Mouse (Mus musculus) c-Kit-positive CD71-positive TER-119-negative erythroid progenitor cells, embryonic 14.5 days (primary cell): ENCODE data around the gene Tmem106a.
"Not testable (repeated sequence)": the region's sequence is repeated elsewhere in the genome, so short reads cannot be mapped to it uniquely, and the experiment has no call there.

Experiments used
- DNase-seq: peaks from one replicate; pipeline ENCODE4 v3.0.0-alpha.2; 2013; ENCODE audit warnings: low read depth

Gene Tmem106a

GRCm38 (mm10) chr11:101582054-101583035, at the start of gene Tmem106a:
Gene Tmem106a (plus strand): TSS chr11:101582242.
- peak; percentile 87 for DNase-seq

- DNase-seq = no peak
Measured at GRCm38 (mm10) chr11:101543533-101543932, 38.5 kb upstream of the Tmem106a start.

GRCm38 (mm10) chr11:101544132-101544531, 37.9 kb upstream of the Tmem106a start:
- DNase-seq = no peak

- DNase-seq = no peak
Measured at GRCm38 (mm10) chr11:101548526-101548925, 33.5 kb upstream of the Tmem106a start.

GRCm38 (mm10) chr11:101551751-101552475, 30.1 kb upstream of the Tmem106a start, which contains the start of the genes Brca1 and Nbr1:
Gene Brca1 (minus strand): TSS chr11:101551955.
Gene Nbr1 (plus strand): TSS chr11:101552149.
- peak; percentile 97 for DNase-seq

GRCm38 (mm10) chr11:101552476-101553300, 29.4 kb upstream of the Tmem106a start:
- peak; percentile 99 for DNase-seq

- no peak for DNase-seq
Measured at GRCm38 (mm10) chr11:101553354-101553930, 28.6 kb upstream of the Tmem106a start.

GRCm38 (mm10) chr11:101556541-101556940, 25.5 kb upstream of the Tmem106a start:
- DNase-seq = no peak

- DNase-seq = no peak
Measured at GRCm38 (mm10) chr11:101556954-101557353, 25.1 kb upstream of the Tmem106a start.

GRCm38 (mm10) chr11:101562391-101562790, 19.7 kb upstream of the Tmem106a start:
- peak; percentile 66 for DNase-seq

- DNase-seq = no peak
Measured at GRCm38 (mm10) chr11:101568421-101568820, 13.6 kb upstream of the Tmem106a start.

GRCm38 (mm10) chr11:101576116-101576515, 5.9 kb upstream of the Tmem106a start:
- DNase-seq = no peak

GRCm38 (mm10) chr11:101581081-101581764, 819 bp upstream of the Tmem106a start:
- no peak for DNase-seq

- no peak for DNase-seq
Measured at GRCm38 (mm10) chr11:101583205-101583604, 1.2 kb downstream of the Tmem106a start.

GRCm38 (mm10) chr11:101585031-101585430, 3.0 kb downstream of the Tmem106a start:
- DNase-seq = not testable (repeated sequence)

GRCm38 (mm10) chr11:101585805-101586204, 3.8 kb downstream of the Tmem106a start:
- DNase-seq = no peak

GRCm38 (mm10) chr11:101587676-101588075, 5.6 kb downstream of the Tmem106a start:
- DNase-seq = no peak

- no peak for DNase-seq
Measured at GRCm38 (mm10) chr11:101588868-101589267, 6.8 kb downstream of the Tmem106a start.

GRCm38 (mm10) chr11:101589444-101589843, 7.4 kb downstream of the Tmem106a start:
- DNase-seq = peak; percentile 62

GRCm38 (mm10) chr11:101589989-101590624, 8.1 kb downstream of the Tmem106a start:
- DNase-seq = no peak
